Mouse (Mus musculus) brain, embryonic 18.5 days (tissue): ENCODE measurements around the gene Sectm1b.
"Not testable (repeated sequence)": the region's sequence is repeated elsewhere in the genome, so short reads cannot be mapped to it uniquely, and the experiment has no call there.

Experiments
- DNase-seq: peaks from one replicate; pipeline ENCODE4 v3.0.0-alpha.2; 2012; ENCODE audit warnings: low read depth, low spot score

Sectm1b gene

DNA sequence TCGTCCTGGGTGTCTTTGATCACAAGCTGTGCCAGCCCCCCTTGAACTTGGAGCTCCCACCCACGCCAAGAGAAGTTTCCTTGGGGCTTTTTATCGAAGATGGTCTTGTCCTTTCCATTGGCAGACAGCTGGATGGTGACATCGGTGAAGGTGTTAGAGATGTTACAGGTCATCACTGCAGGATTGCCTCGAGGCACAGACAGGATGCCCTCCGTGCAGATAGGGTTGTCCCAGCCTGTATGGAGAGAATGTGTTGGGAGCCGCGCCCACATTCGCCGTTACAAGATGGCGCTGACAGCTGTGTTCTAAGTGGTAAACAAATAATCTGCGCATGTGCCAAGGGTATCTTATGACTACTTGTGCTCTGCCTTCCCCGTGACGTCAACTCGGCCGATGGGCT lies 6.3 kb upstream of the Sectm1b start:
- DNase-seq = not testable (repeated sequence)

GRCm38 (mm10) chr11:121067895-121068294 lies 4.5 kb upstream of the Sectm1b start:
- no peak for DNase-seq

DNA sequence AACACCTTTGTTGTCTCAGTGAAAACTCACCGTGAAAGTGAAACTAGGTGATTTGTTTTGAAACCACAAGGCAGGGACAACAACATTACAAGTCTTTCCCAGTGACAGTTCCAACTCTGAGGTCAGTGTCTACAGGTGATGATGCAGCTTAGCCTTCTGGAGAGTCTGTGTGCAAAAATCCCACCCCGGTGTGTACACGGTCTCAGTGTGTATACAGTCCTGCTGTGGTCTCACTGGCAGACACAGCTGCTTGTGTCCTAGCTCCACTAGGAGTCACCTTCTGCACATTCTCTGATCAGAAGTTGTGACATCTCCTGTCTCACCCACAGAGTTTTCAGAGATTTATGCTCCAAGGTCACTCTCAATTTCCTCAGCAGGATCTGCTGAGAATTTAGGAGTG lies 828 bp upstream of the Sectm1b start:
- no peak for DNase-seq

- DNase-seq = no peak
Measured at GRCm38 (mm10) chr11:121061615-121062014, 1.8 kb downstream of the Sectm1b start.

GRCm38 (mm10) chr11:121060401-121061067 lies 2.8 kb downstream of the Sectm1b start:
- not testable (repeated sequence) for DNase-seq

GRCm38 (mm10) chr11:121059471-121059870 lies 3.9 kb downstream of the Sectm1b start:
- no peak for DNase-seq

- DNase-seq = no peak
Measured at GRCm38 (mm10) chr11:121058956-121059355, 4.4 kb downstream of the Sectm1b start.

DNA sequence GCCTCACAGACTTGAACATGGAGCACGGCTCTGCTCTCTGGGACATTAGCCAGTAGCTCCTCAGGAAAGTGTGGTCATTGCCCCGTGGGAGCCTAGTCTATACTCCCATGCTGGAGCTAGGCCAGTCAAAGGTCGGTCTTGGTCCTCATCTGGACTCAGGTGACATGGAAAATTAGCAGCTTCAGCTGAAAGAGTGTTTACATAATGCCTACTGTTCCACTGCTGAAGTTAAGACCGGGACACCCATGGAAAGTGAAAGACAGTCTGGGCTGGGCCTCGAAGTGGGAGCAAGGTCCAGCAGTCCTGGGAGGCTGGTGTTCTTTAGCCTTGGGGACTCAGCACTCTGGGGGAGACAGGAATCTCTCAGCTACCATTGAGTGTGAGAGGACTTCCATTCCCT lies 5.2 kb downstream of the Sectm1b start:
- DNase-seq = no peak

GRCm38 (mm10) chr11:121056536-121057236 lies 6.7 kb downstream of the Sectm1b start:
- no peak for DNase-seq

DNA sequence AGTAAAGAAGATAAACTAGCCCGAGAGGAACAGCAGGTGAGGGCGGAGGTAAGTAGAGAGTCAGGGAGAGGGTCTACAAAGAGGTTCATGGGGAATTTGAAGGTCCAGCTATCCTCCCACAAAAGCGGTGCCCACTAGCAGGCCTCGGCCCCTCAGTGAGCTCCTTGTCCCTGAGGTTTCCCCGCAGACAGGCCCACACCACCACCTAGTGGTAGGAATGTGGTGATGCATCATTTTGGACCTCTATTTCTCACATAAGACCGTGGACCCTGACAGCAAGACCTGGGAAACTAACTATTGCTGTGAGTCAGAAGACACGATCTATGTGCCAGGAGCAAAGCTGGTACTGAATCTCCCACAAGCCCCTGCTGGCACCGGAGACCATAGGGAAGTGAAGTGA lies 9.8 kb downstream of the Sectm1b start:
- DNase-seq = peak; percentile 36

DNA sequence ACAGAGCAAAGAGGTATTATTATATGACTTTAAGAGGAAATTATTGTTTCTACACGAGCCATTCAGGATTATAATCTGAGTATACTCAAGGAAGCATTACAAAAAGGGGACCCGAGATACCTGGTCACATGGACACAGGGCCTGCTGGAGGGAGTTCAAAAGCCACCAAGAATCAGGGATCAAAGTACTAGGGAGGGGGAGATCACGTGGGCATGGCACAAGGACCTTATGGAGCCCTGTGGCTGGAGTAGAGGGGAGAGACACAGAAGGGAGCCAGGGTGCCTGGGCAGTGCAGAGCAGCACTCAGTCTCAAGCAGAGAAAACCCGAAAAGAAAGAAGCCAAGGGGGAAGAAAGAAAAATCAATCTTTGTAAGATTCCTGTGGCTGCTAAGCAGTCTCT lies 11.0 kb downstream of the Sectm1b start:
- DNase-seq = no peak

- no peak for DNase-seq
Measured at GRCm38 (mm10) chr11:121051793-121052192, 11.6 kb downstream of the Sectm1b start.

GRCm38 (mm10) chr11:121049840-121050239 lies 13.5 kb downstream of the Sectm1b start:
- no peak for DNase-seq

DNA sequence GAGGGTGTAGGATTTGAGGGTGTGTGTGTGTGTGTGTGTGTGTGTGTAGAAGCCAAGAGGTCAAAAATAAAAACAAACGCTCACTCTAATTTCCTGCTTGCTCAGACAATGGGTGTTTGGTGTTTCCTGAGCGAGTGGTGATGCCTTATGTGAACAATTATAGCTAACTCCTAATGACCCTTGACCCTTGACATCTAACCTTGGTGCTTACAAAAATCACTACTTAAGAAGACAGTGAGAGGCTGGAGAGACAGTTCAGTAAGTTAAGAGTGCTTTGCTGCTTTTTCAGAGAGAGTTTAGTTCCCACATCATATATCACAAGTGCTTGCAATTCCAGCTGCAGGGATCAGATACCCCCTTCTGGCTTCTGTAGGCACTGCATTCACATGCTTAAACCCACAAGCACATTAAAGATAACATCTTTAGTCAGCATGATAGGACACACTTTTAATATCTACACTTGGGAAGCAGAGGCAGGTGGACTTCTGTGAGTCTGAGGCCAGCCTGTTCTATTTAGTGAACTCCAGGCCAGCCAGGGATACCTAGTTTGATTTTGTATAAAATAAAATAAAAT lies 15.5 kb downstream of the Sectm1b start:
- DNase-seq = no peak

DNA sequence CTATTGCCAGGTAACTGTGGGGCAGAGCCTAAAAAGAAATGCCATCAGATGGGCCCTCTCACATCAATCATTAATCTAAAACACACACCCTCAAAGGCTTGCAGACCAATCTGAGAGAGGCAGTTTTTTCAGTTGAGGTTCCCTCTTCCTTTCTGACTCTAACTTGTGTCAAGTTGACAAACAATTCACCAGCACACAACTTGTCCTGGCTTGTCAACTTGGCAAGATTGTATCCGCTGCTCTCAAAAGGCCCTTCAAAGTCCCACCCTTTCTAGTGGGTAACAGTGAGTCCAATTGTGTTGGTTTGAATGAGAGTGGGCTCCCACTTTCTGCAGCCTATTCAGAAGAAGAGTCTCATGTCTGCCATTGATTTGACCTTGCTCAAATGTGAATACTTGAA lies 18.1 kb downstream of the Sectm1b start:
- DNase-seq = no peak

GRCm38 (mm10) chr11:121043025-121043424 lies 20.3 kb downstream of the Sectm1b start:
- not testable (repeated sequence) for DNase-seq

DNA sequence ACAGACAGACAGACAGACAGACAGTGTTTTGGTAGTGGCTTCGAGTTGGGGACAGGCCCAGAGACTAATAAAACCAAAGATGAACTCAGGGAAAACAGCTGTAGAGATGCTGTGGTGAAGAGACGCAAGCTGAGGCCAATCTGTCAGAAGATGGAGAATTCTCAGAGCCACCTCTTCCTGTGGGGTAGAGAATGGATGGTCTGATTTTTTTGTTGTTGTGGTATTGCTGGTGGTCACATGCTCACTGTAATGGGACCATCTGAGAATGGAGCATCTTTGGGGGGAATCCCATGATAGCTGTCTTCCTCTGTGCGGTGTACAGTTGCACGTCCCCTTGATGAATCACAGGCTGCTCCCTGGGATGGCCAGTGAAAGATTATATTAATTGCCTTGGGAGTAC lies 20.9 kb downstream of the Sectm1b start:
- DNase-seq = no peak

GRCm38 (mm10) chr11:121041636-121042035 lies 21.7 kb downstream of the Sectm1b start:
- DNase-seq = no peak

DNA sequence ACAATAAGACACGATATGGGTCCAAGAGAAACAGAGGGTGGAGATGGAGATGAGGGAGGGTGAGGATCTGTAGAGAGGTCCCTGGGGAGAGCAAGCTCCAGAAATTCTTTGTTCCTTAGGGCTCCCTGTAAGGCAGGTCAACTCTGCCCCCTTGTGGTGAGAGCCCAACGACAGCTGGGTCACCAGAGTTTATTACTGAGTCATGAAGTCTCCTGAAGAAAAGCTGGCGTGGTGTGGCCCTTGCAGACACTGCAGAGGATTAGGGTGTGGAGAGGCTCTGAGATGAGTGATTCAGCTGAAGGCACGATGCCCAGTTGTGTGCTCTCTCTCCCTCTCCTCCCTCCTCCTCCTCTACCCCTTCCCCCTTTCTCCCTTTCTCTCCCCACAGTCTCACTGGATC lies 22.2 kb downstream of the Sectm1b start:
- peak; percentile 8 for DNase-seq

GRCm38 (mm10) chr11:121039302-121039701 lies 24.1 kb downstream of the Sectm1b start, which contains the start of gene Cd7:
TSS of gene Cd7 (minus strand) at chr11:121039418.
- DNase-seq = no peak

- no peak for DNase-seq
Measured at GRCm38 (mm10) chr11:121038366-121039240, 24.8 kb downstream of the Sectm1b start.

DNA sequence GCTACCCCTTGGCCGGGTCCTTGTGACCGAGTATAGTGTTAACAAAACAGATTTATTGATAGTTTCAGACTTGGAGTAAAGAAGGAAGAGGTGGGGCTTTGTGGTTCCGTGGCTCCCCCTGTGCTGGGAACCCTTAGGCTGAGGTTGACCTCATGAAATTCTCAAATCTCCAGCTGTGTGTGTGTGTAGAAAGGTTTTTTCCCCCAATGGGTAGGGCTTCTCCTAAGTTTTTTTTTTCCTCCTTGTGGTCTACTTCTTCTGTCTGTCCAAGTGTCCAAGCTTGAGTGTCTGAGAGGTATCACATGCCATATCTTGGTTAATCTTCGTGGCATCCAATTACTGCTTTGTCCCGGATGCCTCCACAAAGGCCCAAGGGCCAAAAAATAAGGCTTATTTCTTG lies 30.3 kb downstream of the Sectm1b start:
- DNase-seq = no peak
